9 mouse cellular contexts compared by ENCODE assay signal in the genomic region with DNA sequence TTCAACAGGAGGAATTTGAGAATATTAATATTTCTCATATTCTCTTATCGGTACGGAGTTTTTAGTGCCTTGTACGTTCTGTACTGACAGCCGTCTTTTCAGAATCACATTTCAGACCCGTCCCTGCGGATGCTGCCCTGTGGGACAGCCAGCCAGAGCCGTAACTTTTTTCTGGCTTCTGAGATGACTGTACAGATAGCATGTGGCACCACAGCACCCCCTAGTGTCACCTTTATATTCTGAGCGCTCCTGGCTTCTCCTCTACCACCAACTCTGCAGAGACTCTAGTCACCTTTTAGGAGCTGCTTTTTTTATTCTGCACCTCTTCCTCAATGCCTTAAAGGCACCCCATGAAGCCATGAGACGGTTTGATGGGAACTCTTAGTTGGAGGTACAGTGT. TPM values are rescaled to one million over a fixed set of nuclear protein-coding genes. Genes with fewer than 3 reads are reported as not detected.
DNase-seq lines count a peak whose midpoint lies in the region; ATAC-seq and TF ChIP-seq lines count a peak whose summit lies in the region.
"Had no signal": no experiment of that assay in that cellular context is flagged by ENCODE, and none has a peak within 500 bp of the region (broad histone marks: within the 10 kb centered on the region; RNA-seq: fewer than 3 reads in every experiment).

No protein-coding gene starts in this region.

- H3K27ac ChIP-seq in hindbrain, embryonic 15.5 days (replicated peaks), result no peak overlapping the region
- H3K27ac ChIP-seq in limb, embryonic 10.5 days, result peak overlapping the region; percentile 74
- no peak overlapping the region for H3K27ac ChIP-seq in midbrain, embryonic 11.5 days (ENCODE audit: low read depth, low read length)
- H3K27ac ChIP-seq in small intestine, adult 2 months (ENCODE audit: insufficient read depth, low read depth, low read length), result peak overlapping the region; percentile 27; the same call in 1 of the 2 replicates

- no peaks in the 10 kb centered on the region for H3K27me3 ChIP-seq in hindbrain, embryonic 15.5 days
- H3K27me3 ChIP-seq in limb, embryonic 10.5 days (ENCODE audit: low read depth, poor library complexity, severe bottlenecking), result no peaks in the 10 kb centered on the region
- H3K27me3 ChIP-seq in midbrain, embryonic 11.5 days (ENCODE audit: control insufficient read depth, insufficient read depth, low read length), result no peaks in the 10 kb centered on the region
- no peaks in the 10 kb centered on the region for H3K27me3 ChIP-seq in small intestine, adult 2 months (ENCODE audit: control insufficient read depth, insufficient read depth, low read length)

- peak; percentile 67; the same call in 1 of the 2 replicates for TF ChIP-seq CTCF in small intestine, adult 2 months (IDR thresholded peaks at IDR 0.05; ENCODE audit: extremely low read depth, insufficient read length, insufficient replicate concordance, low read depth, low read length)

- 14% methylated on average over 9 of the region's 9 CpGs for WGBS in hindbrain, embryonic 15.5 days
- WGBS in limb, embryonic 10.5 days, result 19% methylated on average over 9 of the region's 9 CpGs
- WGBS in midbrain, embryonic 11.5 days, result 24% methylated on average over 9 of the region's 9 CpGs
- WGBS in small intestine, adult 2 months, result 11% methylated on average over 9 of the region's 9 CpGs

- peak; percentile 76; the same call in 1 of the 2 replicates for ATAC-seq in hindbrain, embryonic 15.5 days (ENCODE audit: low FRiP score, low read depth)
- peak; percentile 78 for ATAC-seq in midbrain, embryonic 11.5 days (ENCODE audit: low FRiP score)

- no peak for TF ChIP-seq POLR2A in small intestine, adult 2 months (IDR thresholded peaks at IDR 0.05; ENCODE audit: low read depth, low read length)

- H3K36me3 ChIP-seq in hindbrain, embryonic 15.5 days, result peaks cover 35% of the 10 kb centered on the region
- peaks cover 27% of the 10 kb centered on the region for H3K36me3 ChIP-seq in limb, embryonic 10.5 days
- peaks cover 8% of the 10 kb centered on the region for H3K36me3 ChIP-seq in midbrain, embryonic 11.5 days (ENCODE audit: control insufficient read depth, insufficient read depth, low read length)
- no peaks in the 10 kb centered on the region for H3K36me3 ChIP-seq in small intestine, adult 2 months (ENCODE audit: control insufficient read depth, insufficient read depth, low read length)

- no peak overlapping the region for H3K4me3 ChIP-seq in hindbrain, embryonic 15.5 days
- peak overlapping the region; percentile 28 for H3K4me3 ChIP-seq in limb, embryonic 10.5 days
- H3K4me3 ChIP-seq in midbrain, embryonic 11.5 days (ENCODE audit: low read depth, low read length), result no peak overlapping the region
- H3K4me3 ChIP-seq in small intestine, adult 2 months (ENCODE audit: low read depth, low read length), result no peak overlapping the region

- H3K4me2 ChIP-seq in hindbrain, embryonic 15.5 days, result peak overlapping the region; percentile 10; the same call in 1 of the 2 replicates
- no peak overlapping the region; the same call in 1 of the 2 replicates for H3K4me2 ChIP-seq in midbrain, embryonic 11.5 days

- DNase-seq in left cerebral cortex, adult 18-20 months (ENCODE audit: low spot score in 2 of 2), result peak; percentile 68 to 75
- no peak for DNase-seq in left cerebral cortex, adult 8-10 months (ENCODE audit: low spot score in 2 of 2)
- DNase-seq in cerebellum, postnatal 36 days, result peak; percentile 63 to 73
- peak; percentile 81 for DNase-seq in gastrocnemius, adult 18-20 months (ENCODE audit: low spot score)
- peak; percentile 83 for DNase-seq in limb, embryonic 10.5 days (ENCODE audit: low spot score)
- DNase-seq in midbrain, embryonic 11.5 days (ENCODE audit: low spot score, missing footprints), result peak; percentile 95

- peaks cover 16% of the 10 kb centered on the region; the same call in 1 of the 2 replicates for H3K4me1 ChIP-seq in hindbrain, embryonic 15.5 days (replicated peaks)
- peaks cover 26% of the 10 kb centered on the region for H3K4me1 ChIP-seq in limb, embryonic 10.5 days
- H3K4me1 ChIP-seq in midbrain, embryonic 11.5 days (ENCODE audit: control insufficient read depth, insufficient read depth, low read length), result peaks cover 4% of the 10 kb centered on the region
- no peaks in the 10 kb centered on the region for H3K4me1 ChIP-seq in small intestine, adult 2 months (ENCODE audit: control insufficient read depth, insufficient read depth, insufficient read length, low read length)

- H3K9me3 ChIP-seq in hindbrain, embryonic 15.5 days, result no peaks in the 10 kb centered on the region
- H3K9me3 ChIP-seq in limb, embryonic 10.5 days (replicated peaks), result no peaks in the 10 kb centered on the region
- no peaks in the 10 kb centered on the region for H3K9me3 ChIP-seq in midbrain, embryonic 11.5 days (ENCODE audit: control insufficient read depth, low read length)

- no peak overlapping the region for H3K9ac ChIP-seq in hindbrain, embryonic 15.5 days
- no peak overlapping the region for H3K9ac ChIP-seq in midbrain, embryonic 11.5 days (ENCODE audit: low read length)

RNA-seq across cellular contexts. Expression of a gene that starts 47.7 kb away (rescaled TPM):
- total RNA-seq in left cerebral cortex, adult 18-20 months (2021), result not detected
- not detected for total RNA-seq in left cerebral cortex, adult 8-10 months (2022)
- total RNA-seq in gastrocnemius, adult 18-20 months (2021), result not detected
- polyA plus RNA-seq in hindbrain, embryonic 15.5 days (2015; fragmentation: Nextera tagmentation; extraction: Ambion mirVana), result not detected in 2 replicates
- not detected in 2 replicates for polyA plus RNA-seq in limb, embryonic 10.5 days (2016; fragmentation: Nextera tagmentation; extraction: Ambion mirVana)
- not detected in 2 replicates for polyA plus RNA-seq in midbrain, embryonic 11.5 days (2014; fragmentation: Nextera tagmentation; extraction: Ambion mirVana)
- not detected in 2 replicates for polyA plus RNA-seq in small intestine, adult 2 months (2012; rRNA removed)
- polyA plus RNA-seq: C2C12 had no signal

Comparison
In these comparisons a context has a peak if more than half of its experiments do, and no peak if none do; other contexts are left out.
1. DNase-seq: peak in left cerebral cortex, adult 18-20 months (2 of 2), cerebellum, postnatal 36 days (2 of 2), gastrocnemius, adult 18-20 months (single experiment), limb, embryonic 10.5 days (single experiment) and midbrain, embryonic 11.5 days (single experiment); none in left cerebral cortex, adult 8-10 months (0 of 2).
2. H3K27ac ChIP-seq: peak in limb, embryonic 10.5 days (single experiment) and small intestine, adult 2 months (single experiment); none in hindbrain, embryonic 15.5 days (single experiment) and midbrain, embryonic 11.5 days (single experiment).